31 mouse cellular contexts compared by ENCODE assay signal in the genomic region with DNA sequence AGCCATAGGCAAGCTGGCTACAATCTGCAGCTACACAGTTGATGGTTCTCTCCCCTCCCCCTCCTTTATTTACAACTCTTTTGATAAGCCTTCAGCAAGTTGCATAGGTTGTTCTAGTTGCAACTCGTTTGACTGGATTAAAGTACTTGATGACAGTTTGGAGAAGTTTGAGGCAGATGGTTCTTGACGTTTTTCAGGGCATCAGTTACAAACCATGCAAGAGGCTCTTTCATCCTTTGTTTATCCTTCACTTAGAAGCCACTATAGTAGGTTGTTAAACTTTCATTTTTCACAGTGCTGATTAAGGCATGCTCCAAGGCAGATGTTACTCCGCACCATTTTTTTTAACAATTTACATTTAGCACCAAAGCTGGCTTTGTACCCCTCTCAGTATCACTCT.
DNase-seq lines count a peak whose midpoint lies in the region; ATAC-seq and TF ChIP-seq lines count a peak whose summit lies in the region.
"Had no signal": no experiment of that assay in that cellular context is flagged by ENCODE, and none has a peak within 500 bp of the region (broad histone marks: within the 10 kb centered on the region; RNA-seq: fewer than 3 reads in every experiment).

No protein-coding gene starts in this region.

- H3K4me3 ChIP-seq in heart, embryonic 13.5 days: no peak overlapping the region
- no peak overlapping the region for H3K4me3 ChIP-seq in midbrain, embryonic 11.5 days (ENCODE audit: low read depth, low read length)
- H3K4me3 ChIP-seq in midbrain, embryonic 16.5 days (ENCODE audit: low read depth, low read length): no peak overlapping the region
- no peak overlapping the region for H3K4me3 ChIP-seq in myocyte
- H3K4me3 ChIP-seq: heart, embryonic 10.5 days; hindbrain, embryonic 10.5 days; hindbrain, embryonic 15.5 days; neural tube, embryonic 15.5 days had no signal

- no peak overlapping the region for H3K9ac ChIP-seq in heart, embryonic 13.5 days
- H3K9ac ChIP-seq in midbrain, embryonic 11.5 days (ENCODE audit: low read length): no peak overlapping the region
- no peak overlapping the region for H3K9ac ChIP-seq in midbrain, embryonic 16.5 days (ENCODE audit: low read depth, low read length)
- H3K9ac ChIP-seq: hindbrain, embryonic 15.5 days; liver, embryonic 14.5 days; neural tube, embryonic 15.5 days had no signal

- H3ac ChIP-seq in myocyte (ENCODE audit: control insufficient read depth, insufficient read length): no peak overlapping the region

- H3K4me1 ChIP-seq in heart, embryonic 13.5 days: peaks cover 8% of the 10 kb centered on the region; the same call in 1 of the 2 replicates
- H3K4me1 ChIP-seq in midbrain, embryonic 11.5 days (ENCODE audit: control insufficient read depth, insufficient read depth, low read length): peaks cover 3% of the 10 kb centered on the region; the same call in 1 of the 2 replicates
- H3K4me1 ChIP-seq in midbrain, embryonic 16.5 days (ENCODE audit: control insufficient read depth, insufficient read depth, low read length): no peaks in the 10 kb centered on the region
- H3K4me1 ChIP-seq: hindbrain, embryonic 15.5 days; neural tube, embryonic 15.5 days had no signal

- H3K79me2 ChIP-seq in myocyte (ENCODE audit: control insufficient read depth, insufficient read depth): no peaks in the 10 kb centered on the region

- no peaks in the 10 kb centered on the region for H3K27me3 ChIP-seq in heart, embryonic 13.5 days (replicated peaks)
- H3K27me3 ChIP-seq in midbrain, embryonic 11.5 days (ENCODE audit: control insufficient read depth, insufficient read depth, low read length): no peaks in the 10 kb centered on the region
- no peaks in the 10 kb centered on the region for H3K27me3 ChIP-seq in midbrain, embryonic 16.5 days (ENCODE audit: control insufficient read depth, insufficient read depth, low read depth, low read length)
- H3K27me3 ChIP-seq in myocyte (ENCODE audit: control insufficient read depth, insufficient read depth, insufficient read length): no peaks in the 10 kb centered on the region
- H3K27me3 ChIP-seq: CH12.LX; hindbrain, embryonic 15.5 days; neural tube, embryonic 15.5 days had no signal

- TF ChIP-seq POLR2A in myocyte (IDR thresholded peaks at IDR 0.05; ENCODE audit: insufficient read length, low read depth): no peak

- no peaks in the 10 kb centered on the region for H3K36me3 ChIP-seq in heart, embryonic 13.5 days
- no peaks in the 10 kb centered on the region for H3K36me3 ChIP-seq in midbrain, embryonic 11.5 days (ENCODE audit: control insufficient read depth, insufficient read depth, low read length)
- no peaks in the 10 kb centered on the region for H3K36me3 ChIP-seq in midbrain, embryonic 16.5 days (ENCODE audit: control insufficient read depth, insufficient read depth, low read length)
- H3K36me3 ChIP-seq in myocyte (ENCODE audit: control insufficient read depth, insufficient read depth): no peaks in the 10 kb centered on the region
- H3K36me3 ChIP-seq: heart, embryonic 10.5 days; hindbrain, embryonic 10.5 days; hindbrain, embryonic 15.5 days; neural tube, embryonic 15.5 days had no signal

- no peak overlapping the region for H3K4me2 ChIP-seq in heart, embryonic 13.5 days
- H3K4me2 ChIP-seq in midbrain, embryonic 11.5 days: no peak overlapping the region
- H3K4me2 ChIP-seq in midbrain, embryonic 16.5 days (ENCODE audit: low read length): no peak overlapping the region
- peak overlapping the region; percentile 67 for H3K4me2 ChIP-seq in myocyte (ENCODE audit: low read depth)
- H3K4me2 ChIP-seq: hindbrain, embryonic 15.5 days; neural tube, embryonic 15.5 days had no signal

- H3K9me3 ChIP-seq in heart, embryonic 13.5 days: no peaks in the 10 kb centered on the region
- H3K9me3 ChIP-seq in midbrain, embryonic 11.5 days (ENCODE audit: control insufficient read depth, low read length): no peaks in the 10 kb centered on the region
- no peaks in the 10 kb centered on the region for H3K9me3 ChIP-seq in midbrain, embryonic 16.5 days (replicated peaks; ENCODE audit: control insufficient read depth, low read length, poor library complexity, severe bottlenecking)
- H3K9me3 ChIP-seq: heart, embryonic 10.5 days; hindbrain, embryonic 10.5 days; hindbrain, embryonic 15.5 days; neural tube, embryonic 15.5 days had no signal

- ATAC-seq in heart, embryonic 13.5 days (ENCODE audit: extremely low read depth, insufficient number of reproducible peaks, low FRiP score, low TSS enrichment): no peak
- peak; percentile 44; the same call in 1 of the 2 replicates for ATAC-seq in midbrain, embryonic 11.5 days (ENCODE audit: low FRiP score)
- no peak for ATAC-seq in midbrain, embryonic 16.5 days
- ATAC-seq: activated CD4-positive, CD25-positive, alpha-beta regulatory T cell, adult 4 months; inflammation-experienced regulatory T-cells, adult 6 months had no signal

- 21% methylated on average over 3 of the region's 3 CpGs for WGBS in heart, embryonic 13.5 days
- 33% methylated on average over 3 of the region's 3 CpGs for WGBS in midbrain, embryonic 11.5 days
- 19% methylated on average over 3 of the region's 3 CpGs for WGBS in midbrain, embryonic 16.5 days

- H3K27ac ChIP-seq in heart, embryonic 13.5 days (replicated peaks): peak overlapping the region; percentile 31; the same call in 1 of the 2 replicates
- no peak overlapping the region for H3K27ac ChIP-seq in midbrain, embryonic 11.5 days (ENCODE audit: low read depth, low read length)
- H3K27ac ChIP-seq in midbrain, embryonic 16.5 days (ENCODE audit: low read length): no peak overlapping the region
- H3K27ac ChIP-seq: heart, embryonic 10.5 days; hindbrain, embryonic 10.5 days; hindbrain, embryonic 15.5 days; liver, embryonic 14.5 days; neural tube, embryonic 15.5 days had no signal

- DNase-seq in embryo, embryonic 10.5 days (ENCODE audit: low spot score): peak; percentile 14
- no peak for DNase-seq in embryo, embryonic 10 days (ENCODE audit: low spot score)
- no peak for DNase-seq in heart, adult 18-20 months
- DNase-seq in midbrain, embryonic 11.5 days (ENCODE audit: low spot score, missing footprints): no peak
- no peak for DNase-seq in right cerebral cortex, postnatal 14 days
- DNase-seq: adrenal gland, adult 2 months; adrenal gland, postnatal 36 days; cerebellum, adult 8-10 months; cerebellum, postnatal 25 days; gastrocnemius, postnatal 10 days; heart, postnatal 10 days; kidney, adult 11 months; kidney, postnatal 14 days; layer of hippocampus, adult 9-11 months; liver; lung, adult 2 months; right cerebral cortex, adult 18-20 months; right cerebral cortex, postnatal 4 days; thymus, adult 2 months; thymus, postnatal 36 days had no signal

TF ChIP-seq in myocyte, 11 proteins besides CTCF, POLR2A, EP300 and RAD21:
- no peak for TF ChIP-seq MAX (IDR thresholded peaks at IDR 0.05; ENCODE audit: low read depth)
- TF ChIP-seq MYOD1 (IDR thresholded peaks at IDR 0.05; ENCODE audit: control insufficient read depth in 1 of 3, insufficient read length in 2 of 3, low read depth in 2 of 3): no peak
- TF ChIP-seq CEBPB (IDR thresholded peaks at IDR 0.05; ENCODE audit: insufficient read depth, poor library complexity, severe bottlenecking): no peak
- no peak for TF ChIP-seq SRF (IDR thresholded peaks at IDR 0.05; ENCODE audit: control insufficient read depth, insufficient read length, low read depth)
- no peak for TF ChIP-seq MYOG (IDR thresholded peaks at IDR 0.05; ENCODE audit: control insufficient read depth in 1 of 3, insufficient read depth in 1 of 3, insufficient read length in 2 of 3, low read depth in 2 of 3)
- TF ChIP-seq TCF12 (IDR thresholded peaks at IDR 0.05; ENCODE audit: insufficient read depth, poor library complexity, severe bottlenecking): no peak
- no peak for TF ChIP-seq REST (IDR thresholded peaks at IDR 0.05; ENCODE audit: insufficient read depth, insufficient read length)
- no peak for TF ChIP-seq POLR2AphosphoS2 (IDR thresholded peaks at IDR 0.05; ENCODE audit: insufficient read length, low read depth)
- no peak for TF ChIP-seq USF1 (IDR thresholded peaks at IDR 0.05; ENCODE audit: low read depth)
- no peak for TF ChIP-seq E2F4 (IDR thresholded peaks at IDR 0.05; ENCODE audit: insufficient read depth)
- no peak for TF ChIP-seq TCF3 (IDR thresholded peaks at IDR 0.05; ENCODE audit: insufficient read length, low read depth)
TF ChIP-seq in myocyte: peak in this region for 0.
